Mouse (Mus musculus) testis, postnatal 10 days (tissue): ENCODE data around the gene App.

ENCODE experiments used
- DNase-seq: peaks from one replicate; pipeline ENCODE4 v3.0.0; 2021; ENCODE audit warnings: low spot score

App gene

GRCm38 (mm10) chr16:85118916-85119315 is 54.6 kb downstream of the App start:
- no peak for DNase-seq

GRCm38 (mm10) chr16:85117541-85117940 is 56.0 kb downstream of the App start:
- DNase-seq = no peak

- DNase-seq = no peak
These were observed 57.7 kb downstream of the App start for GRCm38 (mm10) chr16:85115837-85116236.

- DNase-seq = no peak
These were observed 58.8 kb downstream of the App start for GRCm38 (mm10) chr16:85114742-85115141.

GRCm38 (mm10) chr16:85113941-85114340 is 59.6 kb downstream of the App start:
- DNase-seq = no peak

GRCm38 (mm10) chr16:85112254-85112653 is 61.3 kb downstream of the App start:
- DNase-seq = no peak

- no peak for DNase-seq
These were observed 63.1 kb downstream of the App start for GRCm38 (mm10) chr16:85110428-85110827.

- DNase-seq = no peak
These were observed 65.1 kb downstream of the App start for GRCm38 (mm10) chr16:85108486-85108885.

- no peak for DNase-seq
These were observed 66.8 kb downstream of the App start for GRCm38 (mm10) chr16:85106644-85107323.

- no peak for DNase-seq
These were observed 68.0 kb downstream of the App start for GRCm38 (mm10) chr16:85105603-85106002.

- no peak for DNase-seq
These were observed 70.3 kb downstream of the App start for GRCm38 (mm10) chr16:85103116-85103787.

- no peak for DNase-seq
These were observed 72.0 kb downstream of the App start for GRCm38 (mm10) chr16:85101544-85101943.

- DNase-seq = no peak
These were observed 72.8 kb downstream of the App start for GRCm38 (mm10) chr16:85100806-85101205.

- no peak for DNase-seq
These were observed 74.1 kb downstream of the App start for GRCm38 (mm10) chr16:85099487-85099886.

GRCm38 (mm10) chr16:85099044-85099443 is 74.5 kb downstream of the App start:
- DNase-seq = no peak

- DNase-seq = no peak
These were observed 77.2 kb downstream of the App start for GRCm38 (mm10) chr16:85096396-85096795.

GRCm38 (mm10) chr16:85095923-85096322 is 77.6 kb downstream of the App start:
- no peak for DNase-seq

GRCm38 (mm10) chr16:85092644-85093091 is 80.9 kb downstream of the App start:
- DNase-seq = no peak

- no peak for DNase-seq
These were observed 81.4 kb downstream of the App start for GRCm38 (mm10) chr16:85092183-85092582.

GRCm38 (mm10) chr16:85090992-85091391 is 82.6 kb downstream of the App start:
- DNase-seq = no peak

- DNase-seq = no peak
These were observed 85.4 kb downstream of the App start for GRCm38 (mm10) chr16:85088126-85088525.

- no peak for DNase-seq
These were observed 87.3 kb downstream of the App start for GRCm38 (mm10) chr16:85086303-85086702.

- no peak for DNase-seq
These were observed 87.7 kb downstream of the App start for GRCm38 (mm10) chr16:85085902-85086301.

- DNase-seq = no peak
These were observed 89.4 kb downstream of the App start for GRCm38 (mm10) chr16:85084152-85084551.
